Mouse (Mus musculus) CH12.LX (cell line): ENCODE data around the gene Tmem44.

ENCODE experiments used
- CHD1 ChIP-seq: IDR thresholded peaks from 2 replicates; pipeline ENCODE4 v1.6.1; 2012; ENCODE audit warnings: low read depth, low read length, improper control_type of control experiment, inconsistent platforms
- CTCF ChIP-seq, 2 experiments: IDR thresholded peaks in 1 of 2; conservative IDR thresholded peaks in 1 of 2; 2 replicates each; pipeline ENCODE4 v1.5.1; 2011 to 2012; ENCODE audit warnings: low read depth in 2 of 2, low read length in 2 of 2, improper control_type of control experiment in 1 of 2, inconsistent platforms in 1 of 2, mild to moderate bottlenecking in 1 of 2, moderate library complexity in 1 of 2
- EP300 ChIP-seq: IDR thresholded peaks from 2 replicates; pipeline ENCODE4 v1.6.1; 2011; ENCODE audit warnings: low read length, improper control_type of control experiment
- NELFE ChIP-seq: IDR thresholded peaks from 2 replicates; pipeline ENCODE4 v1.6.1; 2011; ENCODE audit warnings: low read depth, low read length, improper control_type of control experiment
- NRF1 ChIP-seq: IDR thresholded peaks from 2 replicates; pipeline ENCODE4 v1.6.1; 2014; ENCODE audit warnings: low read depth, mild to moderate bottlenecking, inconsistent platforms, low read length, improper control_type of control experiment, moderate library complexity
- POLR2A ChIP-seq: IDR thresholded peaks from 2 replicates; pipeline ENCODE4 v1.6.1; 2011; ENCODE audit warnings: low read depth, mild to moderate bottlenecking, improper control_type of control experiment, low read length
- SMC3 ChIP-seq: IDR thresholded peaks from 2 replicates; pipeline ENCODE4 v1.6.1; 2011; ENCODE audit warnings: low read depth, low read length, improper control_type of control experiment
- UBTF ChIP-seq: IDR thresholded peaks from 2 replicates; pipeline ENCODE4 v1.6.1; 2012; ENCODE audit warnings: low read depth, mild to moderate bottlenecking, inconsistent platforms, low read length, improper control_type of control experiment, moderate library complexity

- TF ChIP-seq NELFE = no peak
- no peak for TF ChIP-seq NRF1
- TF ChIP-seq CTCF (conservative IDR thresholded peaks at IDR 0.05 in 1 of 2, IDR thresholded peaks at IDR 0.05 in 1 of 2; ENCODE audit: low read depth in 2 of 2, low read length in 2 of 2) = no peak
- no peak for TF ChIP-seq CHD1
- no peak for TF ChIP-seq SMC3
- TF ChIP-seq POLR2A = no peak
- no peak for TF ChIP-seq UBTF
- no peak for TF ChIP-seq EP300
These were observed 55.8 kb downstream of the Tmem44 start for GRCm38 (mm10) chr16:30494883-30495282.
